Mouse (Mus musculus) neutrophil, adult 65 days (primary cell): ENCODE data around the gene Olfr1093. TPM values are rescaled to one million over a fixed set of nuclear protein-coding genes. Genes with fewer than 3 reads are reported as not detected.

Experiments
- total RNA-seq: library from RNA; stranded (reverse); gene quantifications from 2 replicates; pipeline ENCODE4 v1.2.4, GENCODE M21; 2023

The Olfr1093 gene
- not detected in 2 replicates for total RNA-seq

GRCm38 (mm10) chr2:86782179-86782578 lies at the start of gene Olfr1093:
TSS of gene Olfr1093 (plus strand) at chr2:86782479.

GRCm38 (mm10) chr2:86733601-86734000 lies 48.7 kb upstream of the Olfr1093 start, which contains the start of gene Olfr1089:
TSS of gene Olfr1089 (minus strand) at chr2:86733701.

DNA sequence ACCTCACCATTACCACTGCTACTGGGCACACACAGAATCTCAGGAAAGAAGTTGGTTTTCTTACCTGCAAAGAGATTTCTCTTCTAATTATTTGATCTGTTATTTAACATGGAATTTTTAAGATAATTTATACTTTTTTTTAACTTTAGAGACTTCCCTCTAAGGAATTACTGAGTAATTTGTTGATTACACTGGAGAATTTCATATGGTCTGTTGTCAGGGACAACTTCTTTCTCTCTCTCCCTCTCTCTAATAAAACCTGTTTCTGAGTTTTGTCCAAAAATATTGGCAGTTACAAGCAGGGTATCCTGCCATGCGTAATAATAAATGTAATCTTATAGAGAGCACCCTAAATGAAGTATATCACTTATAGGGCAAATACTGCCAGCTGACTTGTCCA lies 23.4 kb upstream of the Olfr1093 start, which contains the start of gene Olfr1090:
TSS of gene Olfr1090 (minus strand) at position 101 of the 400 bp plus-strand sequence.

GRCm38 (mm10) chr2:86809918-86810317 lies 27.6 kb downstream of the Olfr1093 start, which contains the start of gene Olfr141:
TSS of gene Olfr141 (minus strand) at chr2:86810018.

GRCm38 (mm10) chr2:86824363-86824762 lies 42.1 kb downstream of the Olfr1093 start, which contains the start of gene Olfr1094:
TSS of gene Olfr1094 (plus strand) at chr2:86824663.

Other genes starting within 250 kb of the Olfr1093 start
- not detected in 2 replicates for gene Olfr1079, start 240.0 kb upstream of the Olfr1093 start, total RNA-seq
- gene Olfr1080, start 224.2 kb upstream of the Olfr1093 start, total RNA-seq, result not detected in 2 replicates
- gene Olfr1082, start 183.5 kb upstream of the Olfr1093 start, total RNA-seq, result not detected in 2 replicates
- not detected in 2 replicates for gene Olfr1084, start 142.8 kb upstream of the Olfr1093 start, total RNA-seq
- not detected in 2 replicates for gene Olfr1085, start 120.5 kb upstream of the Olfr1093 start, total RNA-seq
- not detected in 2 replicates for gene Olfr1086, start 102.4 kb upstream of the Olfr1093 start, total RNA-seq
- gene Olfr1087, start 84.1 kb upstream of the Olfr1093 start, total RNA-seq, result not detected in 2 replicates
- gene Olfr1089, start 48.8 kb upstream of the Olfr1093 start, total RNA-seq, result not detected in 2 replicates
- not detected in 2 replicates for gene Olfr1090, start 23.5 kb upstream of the Olfr1093 start, total RNA-seq
- gene Olfr141, start 27.5 kb downstream of the Olfr1093 start, total RNA-seq, result not detected in 2 replicates
- gene Olfr1094, start 42.2 kb downstream of the Olfr1093 start, total RNA-seq, result not detected in 2 replicates
- not detected in 2 replicates for gene Olfr1095, start 69.2 kb downstream of the Olfr1093 start, total RNA-seq
- gene Gm13723, start 92.3 kb downstream of the Olfr1093 start, total RNA-seq, result not detected in 2 replicates
- not detected in 2 replicates for gene Olfr1097, start 109.7 kb downstream of the Olfr1093 start, total RNA-seq
- gene Olfr1098, start 142.1 kb downstream of the Olfr1093 start, total RNA-seq, result not detected in 2 replicates
- gene Olfr1099, start 178.2 kb downstream of the Olfr1093 start, total RNA-seq, result not detected in 2 replicates
- not detected in 2 replicates for gene Olfr1100, start 197.5 kb downstream of the Olfr1093 start, total RNA-seq
- gene Olfr1101, start 208.7 kb downstream of the Olfr1093 start, total RNA-seq, result not detected in 2 replicates
- gene Olfr1102, start 215.9 kb downstream of the Olfr1093 start, total RNA-seq, result not detected in 2 replicates
- not detected in 2 replicates for gene Olfr1104, start 244.6 kb downstream of the Olfr1093 start, total RNA-seq